Mouse (Mus musculus) liver, embryonic 15.5 days (tissue): ENCODE data around the gene Mef2d. TPM values are rescaled to one million over a fixed set of nuclear protein-coding genes. Genes with fewer than 3 reads are reported as not detected.

Experiments used
- ATAC-seq: fragments of 200-750 bp; cut with Nextera tagmentation; 2 replicates; pipeline ENCODE4 v1.8.0; 2017; ENCODE audit warnings: moderate number of reproducible peaks, mild to moderate bottlenecking, moderate library complexity; ENCODE audit not compliant: insufficient read depth
- H3K27ac ChIP-seq: fragments of 300-500 bp; sonication (generic); replicated peaks from 2 replicates; pipeline ENCODE4 v1.5.1; 2015; ENCODE audit warnings: mild to moderate bottlenecking, inconsistent platforms
- H3K27me3 ChIP-seq: fragments of 300-500 bp; sonication (generic); 2 replicates; pipeline ENCODE4 v1.6.1; 2015; ENCODE audit warnings: mild to moderate bottlenecking, inconsistent platforms
- H3K36me3 ChIP-seq: fragments of 300-500 bp; sonication (generic); replicated peaks from 2 replicates; pipeline ENCODE4 v1.6.1; 2015; ENCODE audit warnings: moderate library complexity, mild to moderate bottlenecking, inconsistent platforms
- H3K4me1 ChIP-seq: fragments of 300-500 bp; sonication (generic); replicated peaks from 2 replicates; pipeline ENCODE4 v1.6.1; 2015; ENCODE audit warnings: inconsistent platforms
- H3K4me2 ChIP-seq: fragments of 300-500 bp; sonication (generic); 2 replicates; pipeline ENCODE4 v1.6.1; 2015; ENCODE audit warnings: moderate library complexity, mild to moderate bottlenecking, inconsistent platforms
- H3K4me3 ChIP-seq: fragments of 300-500 bp; sonication (generic); replicated peaks from 2 replicates; pipeline ENCODE4 v1.5.1; 2015; ENCODE audit warnings: mild to moderate bottlenecking, inconsistent platforms
- H3K9ac ChIP-seq: fragments of 300-500 bp; sonication (generic); 2 replicates; pipeline ENCODE4 v1.6.1; 2015; ENCODE audit warnings: moderate library complexity, mild to moderate bottlenecking, inconsistent platforms
- H3K9me3 ChIP-seq: fragments of 300-500 bp; sonication (generic); replicated peaks from 2 replicates; pipeline ENCODE4 v1.6.1; 2016; ENCODE audit warnings: inconsistent platforms
- WGBS: fragments of 180-500 bp; shearing (Covaris S2); methylation state at CpG from one replicate; pipeline ENCODE4 v1.1.7; 2015; ENCODE audit warnings: mixed read lengths; ENCODE audit not compliant: insufficient replicate concordance; 5-methylcytosine and 5-hydroxymethylcytosine counted together
- polyA plus RNA-seq: library from polyadenylated mRNA; unstranded; fragments of >200 nt; fragmentation: Nextera tagmentation; extraction: Ambion mirVana; gene quantifications from 2 replicates; pipeline ENCODE4 v1.2.1, GENCODE M21; 2015

The Mef2d gene
- polyA plus RNA-seq, 1 experiment from 2014 or later, result 6.8 TPM

- Histone ChIP-seq H3K9me3 (no peaks in the 10 kb centered on the region), H3K9ac (no peak overlapping the region), H3K27ac (no peak overlapping the region), H3K36me3 (peaks cover 35% of the 10 kb centered on the region), H3K4me3 (no peak overlapping the region), H3K4me1 (no peaks in the 10 kb centered on the region), H3K4me2 (no peak overlapping the region), H3K27me3 (no peaks in the 10 kb centered on the region)
- no peak for ATAC-seq
- WGBS, result 66% methylated on average over 14 of the region's 14 CpGs
Measured at GRCm38 (mm10) chr3:88121164-88122131, 20.7 kb upstream of the Mef2d start.

DNA sequence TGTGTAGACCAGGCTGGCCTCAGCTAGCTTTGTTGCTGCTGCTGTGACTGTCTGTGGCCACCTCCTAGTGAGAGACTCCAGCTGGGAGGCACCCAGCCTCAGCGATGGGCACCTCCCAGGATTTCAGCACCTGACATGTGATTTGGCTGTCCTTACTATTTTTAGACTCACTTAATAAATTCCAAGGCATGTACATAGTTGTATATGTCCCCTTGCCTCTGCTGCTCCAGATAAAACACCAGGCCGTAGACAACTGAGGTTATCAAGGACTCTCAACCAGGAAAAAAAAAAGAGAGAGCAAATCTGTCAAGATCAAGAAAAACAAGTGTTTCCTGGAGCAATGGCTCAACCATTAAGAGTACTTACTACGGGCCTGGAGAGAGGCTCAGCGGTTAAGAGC lies 17.0 kb upstream of the Mef2d start:
- H3K9me3 ChIP-seq, result no peaks in the 10 kb centered on the region
- no peak overlapping the region for H3K4me3 ChIP-seq
- H3K4me2 ChIP-seq, result no peak overlapping the region
- H3K36me3 ChIP-seq, result 0 out of 2 replicates have a peak, but pooled peaks cover 4% of the 10 kb centered on the region
- no peak overlapping the region for H3K9ac ChIP-seq
- WGBS, result 28% methylated on average over 4 of the region's 4 CpGs
- H3K4me1 ChIP-seq, result no peaks in the 10 kb centered on the region
- ATAC-seq, result no peak
- no peaks in the 10 kb centered on the region for H3K27me3 ChIP-seq
- H3K27ac ChIP-seq, result no peak overlapping the region

- no peak for ATAC-seq
- H3K36me3 ChIP-seq, result no peaks in the 10 kb centered on the region
- H3K4me1 ChIP-seq, result no peaks in the 10 kb centered on the region
- H3K4me2 ChIP-seq, result no peak overlapping the region
- no peaks in the 10 kb centered on the region for H3K27me3 ChIP-seq
- WGBS, result 75% methylated on average over 7 of the region's 7 CpGs
- no peak overlapping the region for H3K4me3 ChIP-seq
- no peaks in the 10 kb centered on the region for H3K9me3 ChIP-seq
- H3K9ac ChIP-seq, result no peak overlapping the region
- H3K27ac ChIP-seq, result no peak overlapping the region
Measured at GRCm38 (mm10) chr3:88126181-88126580, 16.0 kb upstream of the Mef2d start.

DNA sequence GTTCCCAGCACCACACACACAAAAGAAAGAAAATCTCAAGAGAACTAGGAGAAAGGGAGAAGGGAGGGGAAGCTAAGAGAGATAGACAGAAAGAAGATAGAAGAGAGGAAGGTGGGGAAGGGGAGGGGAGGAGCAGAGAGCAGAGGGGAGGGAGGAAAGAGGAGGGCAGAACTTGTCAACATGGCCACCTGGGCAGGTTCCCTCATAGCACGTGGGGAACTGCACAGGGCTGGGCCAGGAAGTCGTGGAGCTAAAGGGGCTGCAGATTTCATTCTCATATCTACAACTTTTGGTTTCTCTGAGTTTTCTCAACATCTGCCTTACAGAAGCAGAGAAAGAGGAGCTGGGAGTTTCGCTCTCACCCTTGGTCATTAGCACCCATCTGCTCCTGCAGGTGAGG lies 14.5 kb upstream of the Mef2d start:
- Histone ChIP-seq H3K4me1 (no peaks in the 10 kb centered on the region), H3K36me3 (no peaks in the 10 kb centered on the region), H3K27me3 (no peaks in the 10 kb centered on the region), H3K4me2 (no peak overlapping the region), H3K4me3 (no peak overlapping the region), H3K27ac (no peak overlapping the region), H3K9me3 (no peaks in the 10 kb centered on the region), H3K9ac (no peak overlapping the region)
- no peak for ATAC-seq
- WGBS, result 35% methylated on average over 3 of the region's 3 CpGs

DNA sequence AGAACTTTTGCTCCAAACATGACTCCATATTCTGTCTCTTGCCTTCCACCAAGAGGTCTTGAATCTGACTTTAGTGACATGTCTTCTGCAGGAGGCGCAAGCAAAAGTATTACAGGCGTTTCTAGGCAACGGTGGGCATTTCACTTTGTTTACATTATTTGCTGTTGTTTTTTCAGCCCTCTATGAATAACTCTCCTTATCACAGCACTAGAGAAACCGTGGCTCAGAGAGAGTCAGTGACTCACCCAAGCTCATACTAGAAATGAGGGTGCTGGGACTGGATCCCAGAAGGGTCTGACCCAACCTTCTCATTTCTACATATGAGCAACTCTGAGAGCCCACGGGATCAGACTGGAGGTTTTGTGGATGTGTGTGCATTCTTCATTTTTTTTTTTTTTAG lies 14.1 kb upstream of the Mef2d start:
- no peak for ATAC-seq
- Histone ChIP-seq H3K36me3 (no peaks in the 10 kb centered on the region), H3K4me3 (no peak overlapping the region), H3K27me3 (no peaks in the 10 kb centered on the region), H3K27ac (no peak overlapping the region), H3K9ac (no peak overlapping the region), H3K4me1 (no peaks in the 10 kb centered on the region), H3K4me2 (no peak overlapping the region), H3K9me3 (no peaks in the 10 kb centered on the region)
- WGBS, result 69% methylated on average over 5 of the region's 5 CpGs

DNA sequence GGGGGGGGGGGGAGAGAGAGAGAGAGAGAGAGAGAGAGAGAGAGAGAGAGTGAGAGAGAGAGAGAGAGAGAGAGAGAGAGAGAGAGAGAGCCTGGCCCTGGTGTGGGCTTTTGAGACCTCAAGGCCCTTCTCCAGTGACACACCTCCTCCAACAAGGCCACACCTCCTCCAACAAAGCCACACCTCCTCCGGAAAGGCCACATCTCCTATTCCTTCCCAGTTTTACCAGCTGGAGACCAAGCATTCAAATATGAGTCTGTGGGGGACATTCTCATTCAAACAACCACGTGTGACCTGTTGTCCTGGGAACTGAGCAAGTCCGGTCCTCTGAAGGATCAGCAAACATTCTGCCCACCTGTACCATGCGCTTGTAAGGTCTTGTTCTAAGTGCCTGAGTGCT lies 13.2 kb upstream of the Mef2d start:
- no peak overlapping the region for H3K27ac ChIP-seq
- ATAC-seq, result no peak
- no peaks in the 10 kb centered on the region for H3K27me3 ChIP-seq
- 49% methylated on average over 4 of the region's 4 CpGs for WGBS
- H3K4me1 ChIP-seq, result no peaks in the 10 kb centered on the region
- no peak overlapping the region for H3K4me2 ChIP-seq
- no peak overlapping the region for H3K4me3 ChIP-seq
- no peak overlapping the region for H3K9ac ChIP-seq
- H3K36me3 ChIP-seq, result no peaks in the 10 kb centered on the region
- H3K9me3 ChIP-seq, result no peaks in the 10 kb centered on the region

DNA sequence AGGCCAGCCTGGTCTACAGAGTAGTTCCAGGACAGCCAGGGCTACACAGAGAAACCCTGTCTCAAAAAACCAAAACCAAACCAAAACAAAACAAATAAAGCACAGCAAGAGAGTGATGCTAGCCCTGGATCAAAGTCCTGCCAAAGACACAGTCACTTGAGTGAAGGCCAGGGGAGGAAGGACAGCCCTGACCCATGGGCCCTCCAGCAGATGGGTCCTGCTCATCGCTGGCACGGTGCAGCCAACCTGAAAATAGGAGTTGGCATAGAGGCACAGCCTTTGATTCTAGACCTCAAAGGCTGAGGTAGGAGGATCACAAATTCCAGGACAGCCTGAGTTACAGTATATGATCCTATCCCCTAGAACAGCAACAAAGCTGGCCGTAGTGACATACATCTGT lies 11.1 kb upstream of the Mef2d start:
- Histone ChIP-seq H3K36me3 (no peaks in the 10 kb centered on the region), H3K4me2 (no peak overlapping the region), H3K9ac (no peak overlapping the region), H3K27me3 (no peaks in the 10 kb centered on the region), H3K9me3 (no peaks in the 10 kb centered on the region), H3K4me3 (no peak overlapping the region), H3K27ac (no peak overlapping the region), H3K4me1 (no peaks in the 10 kb centered on the region)
- WGBS, result 69% methylated on average over 3 of the region's 3 CpGs
- ATAC-seq, result no peak

DNA sequence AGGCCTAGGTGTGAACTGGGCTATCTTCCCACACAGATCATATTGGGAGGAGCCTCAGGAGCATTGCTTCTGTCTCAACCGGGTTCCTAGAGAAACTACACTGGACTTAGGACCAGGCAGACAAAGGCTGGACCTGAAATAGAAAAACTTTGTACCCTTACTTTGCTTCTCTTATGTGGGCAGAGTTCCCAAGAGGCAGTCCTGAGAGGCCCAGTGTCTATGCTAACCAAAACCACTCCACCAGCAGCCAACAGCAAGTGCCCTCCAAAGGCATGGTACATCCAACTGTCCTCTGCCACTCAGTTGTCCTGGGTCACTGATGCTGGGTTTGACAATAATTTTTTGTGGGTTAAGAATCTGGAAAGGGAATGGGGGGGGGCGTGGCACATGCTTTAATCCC lies 9.7 kb upstream of the Mef2d start:
- Histone ChIP-seq H3K4me3 (no peak overlapping the region), H3K27me3 (no peaks in the 10 kb centered on the region)
- ATAC-seq, result no peak

GRCm38 (mm10) chr3:88133187-88133771 lies 8.9 kb upstream of the Mef2d start:
- Histone ChIP-seq H3K4me3 (no peak overlapping the region), H3K27me3 (no peaks in the 10 kb centered on the region), H3K27ac (no peak overlapping the region), H3K4me1 (peaks cover 14% of the 10 kb centered on the region), H3K36me3 (no peaks in the 10 kb centered on the region), H3K9me3 (no peaks in the 10 kb centered on the region), H3K4me2 (no peak overlapping the region), H3K9ac (no peak overlapping the region)
- ATAC-seq, result no peak
- 51% methylated on average over 4 of the region's 4 CpGs for WGBS

More for the DNA sequence above, 9.7 kb upstream of the Mef2d start:
- H3K4me2 ChIP-seq, result no peak overlapping the region
- WGBS, result 47% methylated on average over 2 of the region's 2 CpGs
- H3K36me3 ChIP-seq, result no peaks in the 10 kb centered on the region
- peaks cover 6% of the 10 kb centered on the region for H3K4me1 ChIP-seq
- H3K9me3 ChIP-seq, result no peaks in the 10 kb centered on the region
- H3K9ac ChIP-seq, result no peak overlapping the region
- H3K27ac ChIP-seq, result no peak overlapping the region

GRCm38 (mm10) chr3:88136346-88136745 lies 5.8 kb upstream of the Mef2d start:
- no peak for ATAC-seq
- no peak overlapping the region for H3K27ac ChIP-seq
- 70% methylated on average over 9 of the region's 9 CpGs for WGBS
- no peaks in the 10 kb centered on the region for H3K36me3 ChIP-seq
- no peak overlapping the region for H3K9ac ChIP-seq
- no peaks in the 10 kb centered on the region for H3K9me3 ChIP-seq
- H3K27me3 ChIP-seq, result peaks cover 18% of the 10 kb centered on the region; the same call in 1 of the 2 replicates
- H3K4me1 ChIP-seq, result peaks cover 45% of the 10 kb centered on the region
- no peak overlapping the region for H3K4me2 ChIP-seq
- H3K4me3 ChIP-seq, result no peak overlapping the region

GRCm38 (mm10) chr3:88136945-88137494 lies 5.2 kb upstream of the Mef2d start:
- Histone ChIP-seq H3K4me3 (no peak overlapping the region), H3K27me3 (peaks cover 18% of the 10 kb centered on the region; the same call in 1 of the 2 replicates), H3K9ac (no peak overlapping the region), H3K36me3 (no peaks in the 10 kb centered on the region), H3K4me1 (peaks cover 51% of the 10 kb centered on the region), H3K4me2 (0 out of 2 replicates have a peak overlapping the region, but pooled peaks have one; percentile 6), H3K27ac (no peak overlapping the region; the same call in 1 of the 2 replicates), H3K9me3 (no peaks in the 10 kb centered on the region)
- 72% methylated on average over 4 of the region's 4 CpGs for WGBS
- ATAC-seq, result no peak
